8 mouse cellular contexts compared by ENCODE assay signal in the genomic region with DNA sequence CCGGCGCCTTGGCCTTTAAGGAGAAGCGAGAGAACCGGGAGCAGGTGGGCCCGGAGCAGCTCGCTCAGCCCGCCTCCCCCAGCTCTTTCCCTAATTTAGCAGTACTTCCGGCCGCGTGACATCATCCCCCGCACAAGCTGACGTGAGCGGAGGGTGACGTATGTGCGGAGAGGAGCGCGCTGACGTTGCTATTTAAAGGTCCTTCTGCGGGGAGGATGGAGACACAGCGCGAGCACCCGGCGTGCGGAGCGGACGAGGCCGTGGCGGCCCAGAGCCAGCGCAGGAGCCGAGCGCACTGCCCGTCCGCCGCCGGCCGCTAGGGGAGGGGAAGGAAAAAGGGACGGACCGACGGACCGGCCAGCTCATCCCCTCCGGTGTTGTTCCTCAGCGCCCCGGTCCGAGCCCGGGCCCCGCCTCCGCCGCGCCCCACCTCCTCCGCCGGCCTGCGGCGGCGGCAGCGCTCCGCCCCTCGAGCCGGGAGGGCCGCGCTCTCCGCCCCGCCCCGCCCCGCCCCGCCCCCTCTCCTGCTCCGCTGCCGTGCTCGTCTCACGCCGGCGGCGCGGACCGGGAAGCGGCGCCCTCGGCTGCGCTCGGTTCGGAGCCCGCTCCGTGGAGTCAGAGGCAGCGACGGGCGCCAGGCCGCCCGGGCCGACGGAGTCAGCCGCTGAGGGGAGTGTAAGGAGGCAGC. TPM values are rescaled to one million over a fixed set of nuclear protein-coding genes. Genes with fewer than 3 reads are reported as not detected.
DNase-seq lines count a peak whose midpoint lies in the region; ATAC-seq lines count a peak whose summit lies in the region.

No protein-coding gene starts in this region.

- WGBS in hindbrain, embryonic 14.5 days: under 1% methylated on average over 50 of the region's 90 CpGs

- peak; percentile 98 for ATAC-seq in hindbrain, embryonic 14.5 days (ENCODE audit: low FRiP score)

- peaks cover 44% of the 10 kb centered on the region for H3K4me1 ChIP-seq in hindbrain, embryonic 14.5 days (replicated peaks; ENCODE audit: control insufficient read depth, insufficient read depth, low read length)

- no peaks in the 10 kb centered on the region for H3K9me3 ChIP-seq in hindbrain, embryonic 14.5 days (ENCODE audit: control insufficient read depth, low read length)

- H3K36me3 ChIP-seq in hindbrain, embryonic 14.5 days (replicated peaks; ENCODE audit: control insufficient read depth, insufficient read depth): no peaks in the 10 kb centered on the region

- H3K27me3 ChIP-seq in hindbrain, embryonic 14.5 days (ENCODE audit: control insufficient read depth, insufficient read depth, low read length): no peaks in the 10 kb centered on the region

- H3K4me2 ChIP-seq in hindbrain, embryonic 14.5 days (replicated peaks): peak overlapping the region; percentile 84

- peak overlapping the region; percentile 92 for H3K9ac ChIP-seq in hindbrain, embryonic 14.5 days

- peak overlapping the region; percentile 99 for H3K27ac ChIP-seq in hindbrain, embryonic 14.5 days

- peak; percentile 96 for DNase-seq in R1 (ENCODE audit: low read depth, low spot score)
- peak; percentile 98 to 99 for DNase-seq in cerebellum, postnatal 25 days
- DNase-seq in frontal cortex, postnatal 25 days (ENCODE audit: low spot score in 2 of 2): peak; percentile 95 to 97
- DNase-seq in hindbrain, embryonic 14.5 days (ENCODE audit: low spot score): peak; percentile 98
- DNase-seq in layer of hippocampus, postnatal 36 days: peak; percentile 97 to 98
- peak; percentile 98 for DNase-seq in lung, postnatal 36 days
- DNase-seq in retina, postnatal 1 day: peak; percentile 97
- peak; percentile 93 to 94 for DNase-seq in urinary bladder, adult 18-20 months (ENCODE audit: low spot score in 2 of 2)

- H3K4me3 ChIP-seq in hindbrain, embryonic 14.5 days (replicated peaks; ENCODE audit: low read length): peak overlapping the region; percentile 94

RNA-seq across cellular contexts. Expression of gene Homer1, which starts 4.3 kb away (rescaled TPM):
- polyA plus RNA-seq in hindbrain, embryonic 14.5 days (2014; fragmentation: Nextera tagmentation; extraction: Ambion mirVana): 18.5 and 19.9 TPM in 2 replicates
- 100 to 1,000 TPM; 201 to 229 TPM for total RNA-seq in layer of hippocampus, postnatal 36 days (2021)

Comparison
In these comparisons a context has a peak if more than half of its experiments do, and no peak if none do; other contexts are left out.
1. Peak in every context shown above with its lines: DNase-seq, ATAC-seq, H3K4me3 ChIP-seq and H3K27ac ChIP-seq.